Mouse (Mus musculus) neural tube, embryonic 11.5 days (tissue): ENCODE results near the gene Pdp2. TPM values are rescaled to one million over a fixed set of nuclear protein-coding genes. Genes with fewer than 3 reads are reported as not detected.

Source experiments
- ATAC-seq: fragments of 200-750 bp; cut with Nextera tagmentation; 2 replicates; pipeline ENCODE4 v1.8.0; 2017; ENCODE audit warnings: moderate number of reproducible peaks, mild to moderate bottlenecking, moderate TSS enrichment, moderate library complexity; ENCODE audit not compliant: insufficient read depth, low FRiP score, low TSS enrichment
- DNase-seq: peaks from one replicate; pipeline ENCODE4 v3.0.0-alpha.2; 2015; ENCODE audit warnings: low spot score
- H3K27ac ChIP-seq: fragments of 300-500 bp; sonication (generic); 2 replicates; pipeline ENCODE4 v1.5.1; 2014; ENCODE audit warnings: low read depth, mild to moderate bottlenecking, low read length
- H3K27me3 ChIP-seq: fragments of 300-500 bp; sonication (generic); 2 replicates; pipeline ENCODE4 v1.6.1; 2014; ENCODE audit warnings: mild to moderate bottlenecking, low read length, mixed read lengths; ENCODE audit not compliant: control insufficient read depth, insufficient read depth
- H3K36me3 ChIP-seq: fragments of 300-500 bp; sonication (generic); 2 replicates; pipeline ENCODE4 v1.6.1; 2014; ENCODE audit warnings: mild to moderate bottlenecking, low read length, moderate library complexity, mixed read lengths; ENCODE audit not compliant: control insufficient read depth, insufficient read depth
- H3K4me1 ChIP-seq: fragments of 300-500 bp; sonication (generic); 2 replicates; pipeline ENCODE4 v1.6.1; 2014; ENCODE audit warnings: low read length, mixed read lengths; ENCODE audit not compliant: control insufficient read depth, insufficient read depth
- H3K4me2 ChIP-seq: fragments of 300-500 bp; sonication (generic); 2 replicates; pipeline ENCODE4 v1.6.1; 2014; ENCODE audit warnings: low read depth, mild to moderate bottlenecking, moderate library complexity
- H3K4me3 ChIP-seq: fragments of 300-500 bp; sonication (generic); 2 replicates; pipeline ENCODE4 v1.5.1; 2014; ENCODE audit warnings: low read depth, low read length
- H3K9ac ChIP-seq: fragments of 300-500 bp; sonication (generic); 2 replicates; pipeline ENCODE4 v1.6.1; 2014; ENCODE audit warnings: mild to moderate bottlenecking, low read length
- H3K9me3 ChIP-seq: fragments of 300-500 bp; sonication (generic); 2 replicates; pipeline ENCODE4 v1.6.1; 2016; ENCODE audit warnings: low read length; ENCODE audit not compliant: control insufficient read depth
- WGBS: fragments of 180-500 bp; shearing (Covaris S2); extraction: QIAGEN DNeasy Blood & Tissue Kit; methylation state at CpG from one replicate; pipeline ENCODE4 v1.1.7; 2014; 5-methylcytosine and 5-hydroxymethylcytosine counted together
- polyA plus RNA-seq: library from polyadenylated mRNA; unstranded; fragments of >200 nt; fragmentation: Nextera tagmentation; extraction: Ambion mirVana; gene quantifications from 2 replicates; pipeline ENCODE4 v1.2.1, GENCODE M21; 2014

Gene Pdp2
- polyA plus RNA-seq, 1 experiment from 2014 or later: 20.0 TPM

DNA sequence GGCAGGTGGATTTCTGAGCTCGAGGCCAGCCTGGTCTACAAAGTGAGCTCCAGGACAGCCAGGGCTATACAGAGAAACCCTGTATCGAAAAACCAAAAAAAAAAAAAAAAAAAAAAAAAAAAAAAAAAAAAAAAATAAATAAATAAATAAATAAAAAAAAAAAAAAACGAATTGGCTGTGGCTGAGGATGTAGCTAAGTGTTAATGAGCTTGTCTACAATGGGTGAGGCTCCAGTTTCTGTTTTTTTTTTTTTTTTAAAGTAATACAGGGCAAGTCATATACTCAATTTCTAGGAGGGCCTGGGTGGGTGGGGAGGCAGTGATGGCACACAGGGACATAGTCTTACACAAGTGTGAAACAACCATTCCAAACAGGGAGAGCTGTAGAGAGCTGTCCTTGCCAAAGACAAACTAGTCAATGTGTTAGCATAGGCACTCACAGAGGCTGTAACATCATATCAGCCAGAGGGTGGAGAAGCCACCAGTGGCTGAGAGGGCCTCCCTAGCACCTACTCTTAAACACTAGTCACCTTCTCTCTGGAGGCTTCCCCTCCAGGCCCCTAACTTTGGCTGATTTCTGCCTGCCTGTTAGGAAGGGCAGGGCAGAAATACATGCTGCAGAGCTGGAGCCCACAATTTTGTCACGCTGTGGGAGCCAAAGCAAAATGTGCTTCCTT is 36.0 kb downstream of the Pdp2 start:
- Histone ChIP-seq H3K4me1 (no peaks in the 10 kb centered on the region), H3K4me3 (no peak overlapping the region), H3K27ac (no peak overlapping the region), H3K4me2 (no peak overlapping the region), H3K36me3 (no peaks in the 10 kb centered on the region), H3K27me3 (peaks cover 21% of the 10 kb centered on the region), H3K9me3 (no peaks in the 10 kb centered on the region), H3K9ac (no peak overlapping the region)
- ATAC-seq (no peak), DNase-seq (no peak)
- 71% methylated on average over 2 of the region's 4 CpGs for WGBS

DNA sequence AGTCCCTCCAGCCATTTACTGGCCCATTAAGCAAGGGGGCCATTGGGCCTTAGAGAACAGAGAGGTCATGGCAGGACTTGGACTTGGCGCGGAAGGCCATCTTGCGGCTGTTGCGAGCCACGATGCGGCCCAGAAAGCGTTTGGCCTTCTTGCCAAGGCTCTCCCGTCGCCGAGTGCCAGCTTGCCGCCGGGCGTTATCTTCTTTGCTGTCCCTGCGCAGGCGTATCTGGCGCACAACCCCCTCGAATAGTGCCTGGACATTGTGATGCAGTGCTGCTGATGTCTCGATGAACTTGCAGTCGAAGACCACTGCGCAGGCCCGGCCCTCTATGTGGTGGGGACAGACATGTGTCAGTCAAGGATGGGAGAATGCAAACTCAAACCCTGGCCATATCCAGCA is 37.2 kb downstream of the Pdp2 start:
- DNase-seq (no peak), ATAC-seq (no peak)
- Histone ChIP-seq H3K36me3 (no peaks in the 10 kb centered on the region), H3K27ac (no peak overlapping the region), H3K9ac (no peak overlapping the region), H3K4me3 (no peak overlapping the region), H3K4me2 (no peak overlapping the region), H3K4me1 (no peaks in the 10 kb centered on the region), H3K9me3 (no peaks in the 10 kb centered on the region), H3K27me3 (peaks cover 21% of the 10 kb centered on the region)
- WGBS: 95% methylated on average over 21 of the region's 21 CpGs

DNA sequence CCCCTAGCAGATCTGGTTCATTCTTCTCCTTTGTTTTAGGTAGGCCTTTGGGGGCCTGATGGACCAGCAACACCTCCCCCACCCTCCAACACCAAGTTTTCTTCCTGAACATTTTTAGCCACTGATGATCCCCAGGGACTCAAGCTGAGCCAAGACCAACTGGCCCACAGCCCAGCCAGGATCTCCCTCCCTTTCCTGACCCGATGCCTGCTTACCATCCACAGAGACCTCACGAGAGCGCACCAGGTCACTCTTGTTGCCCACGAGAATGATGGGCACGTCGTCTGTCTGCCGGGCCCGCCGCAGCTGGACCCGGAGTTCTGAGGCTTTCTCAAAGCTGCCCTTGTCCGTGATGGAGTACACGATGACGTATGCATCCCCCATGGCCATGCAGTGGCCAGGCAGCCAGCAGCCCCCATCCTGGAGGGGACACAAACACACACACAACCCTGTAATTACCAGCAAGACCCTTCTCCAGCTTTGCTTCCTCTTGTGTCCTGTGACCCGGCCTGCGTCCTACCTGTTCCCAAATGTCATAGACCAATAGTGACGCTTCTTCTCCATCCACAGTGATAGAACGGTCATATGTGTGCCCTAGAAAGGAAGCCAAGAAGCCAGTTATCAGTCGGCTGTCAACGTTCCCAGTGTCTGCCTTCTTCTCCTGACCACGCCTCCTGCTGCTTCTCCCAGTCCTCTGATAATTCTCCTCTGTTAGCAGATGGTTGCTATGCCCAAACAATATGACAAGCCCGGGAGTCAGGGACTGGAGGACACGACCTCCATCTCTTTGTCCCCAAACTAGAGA is 38.3 kb downstream of the Pdp2 start:
- Histone ChIP-seq H3K4me1 (no peaks in the 10 kb centered on the region), H3K9me3 (no peaks in the 10 kb centered on the region), H3K27ac (no peak overlapping the region), H3K27me3 (peaks cover 21% of the 10 kb centered on the region), H3K4me2 (no peak overlapping the region), H3K36me3 (no peaks in the 10 kb centered on the region), H3K9ac (no peak overlapping the region), H3K4me3 (no peak overlapping the region)
- WGBS: 81% methylated on average over 22 of the region's 22 CpGs
- ATAC-seq (no peak), DNase-seq (no peak)

DNA sequence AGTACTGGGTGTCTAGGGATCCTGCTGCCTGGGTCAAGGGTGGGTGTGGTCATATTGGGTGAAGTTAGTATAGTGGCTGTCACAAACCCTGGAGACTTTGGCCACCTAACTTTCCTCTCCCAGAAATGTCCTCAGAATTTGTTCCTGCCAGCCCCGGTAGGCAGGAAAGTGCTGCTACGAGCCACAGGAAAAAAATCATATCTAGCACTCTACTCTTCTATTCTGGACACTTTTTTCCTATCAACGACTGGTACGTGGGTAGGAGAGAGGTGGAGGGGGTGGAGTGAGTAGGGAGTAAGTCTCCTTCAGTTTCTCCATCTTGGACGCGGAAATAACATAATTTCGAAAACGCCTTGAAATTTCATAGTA is 38.8 kb downstream of the Pdp2 start:
- no peak overlapping the region for H3K4me3 ChIP-seq
- H3K27me3 ChIP-seq: peaks cover 21% of the 10 kb centered on the region
- 41% methylated on average over 8 of the region's 8 CpGs for WGBS
- no peaks in the 10 kb centered on the region for H3K4me1 ChIP-seq
- no peak for ATAC-seq
- DNase-seq: no peak
- H3K9ac ChIP-seq: no peak overlapping the region
- H3K4me2 ChIP-seq: peak overlapping the region; percentile 55
- H3K27ac ChIP-seq: no peak overlapping the region
- H3K36me3 ChIP-seq: no peaks in the 10 kb centered on the region
- no peaks in the 10 kb centered on the region for H3K9me3 ChIP-seq

DNA sequence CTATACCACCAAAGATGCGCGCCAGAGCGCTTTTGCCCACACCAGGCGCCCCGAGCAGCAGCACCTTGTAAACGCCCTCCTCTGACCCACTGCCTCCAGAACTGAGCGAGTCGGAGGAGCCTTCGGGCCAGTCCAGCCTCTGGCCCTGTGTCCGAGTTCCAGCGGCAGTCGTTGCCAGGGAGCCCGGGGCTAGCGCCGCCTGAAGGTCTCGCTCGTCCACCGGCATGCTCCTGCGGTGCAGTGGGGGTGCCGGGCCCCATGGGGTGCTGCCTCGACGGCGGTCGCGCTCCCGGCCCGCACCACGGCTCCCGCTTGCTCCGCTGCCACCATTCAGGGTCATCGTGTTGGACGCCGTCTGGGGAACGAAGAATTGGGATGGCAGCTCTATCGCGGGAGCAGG is 39.3 kb downstream of the Pdp2 start:
- Histone ChIP-seq H3K4me1 (no peaks in the 10 kb centered on the region), H3K36me3 (no peaks in the 10 kb centered on the region), H3K4me2 (peak overlapping the region; percentile 55), H3K9ac (no peak overlapping the region; the same call in 1 of the 2 replicates), H3K9me3 (no peaks in the 10 kb centered on the region), H3K27ac (no peak overlapping the region), H3K4me3 (peak overlapping the region; percentile 29), H3K27me3 (peaks cover 21% of the 10 kb centered on the region)
- WGBS: 1% methylated on average over 36 of the region's 36 CpGs
- ATAC-seq (peak; percentile 49), DNase-seq (no peak)

DNA sequence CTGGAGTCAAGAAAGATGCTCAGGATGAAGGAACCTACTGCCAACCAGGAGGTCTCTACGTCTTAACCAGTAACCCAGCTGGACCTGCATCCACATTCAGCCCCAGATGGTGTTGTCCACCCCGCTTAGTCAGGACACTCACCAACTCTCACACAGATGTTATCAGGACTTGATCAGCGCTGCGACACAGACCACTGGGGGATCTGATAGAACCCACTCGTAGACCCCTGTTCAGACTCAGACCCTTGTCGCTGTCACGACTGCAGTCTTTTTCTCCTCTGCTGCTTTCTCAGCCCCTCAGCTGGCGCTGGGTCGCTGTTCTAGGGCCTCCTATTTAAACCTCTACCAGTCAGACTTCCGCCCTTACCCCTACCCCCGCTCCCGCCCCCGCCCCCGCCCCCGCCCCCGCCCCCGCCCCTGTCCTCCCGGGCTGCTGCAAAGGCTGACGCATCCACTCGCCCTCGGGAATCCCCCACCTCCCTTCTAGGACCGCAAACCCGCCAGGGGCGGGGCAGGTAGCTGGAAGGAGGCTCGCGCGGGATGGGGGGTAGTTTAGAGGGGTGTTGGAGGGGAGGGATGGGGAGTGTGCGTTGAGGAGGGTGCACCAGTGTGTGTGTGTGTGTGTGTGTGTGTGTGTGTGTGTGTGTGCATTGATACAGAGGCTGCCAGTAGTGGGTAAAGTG is 39.9 kb downstream of the Pdp2 start, which contains the start of gene Rrad:
Rrad (minus strand) TSS at position 347 of the 683 bp plus-strand sequence.
- Histone ChIP-seq H3K27me3 (peaks cover 21% of the 10 kb centered on the region), H3K4me3 (peak within 1 kb of the TSS; percentile 29), H3K4me1 (no peaks in the 10 kb centered on the region), H3K4me2 (peak within 1 kb of the TSS; percentile 55), H3K9ac (peak within 1 kb of the TSS; percentile 29; the same call in 1 of the 2 replicates), H3K27ac (no peak within 1 kb of the TSS), H3K9me3 (no peaks in the 10 kb centered on the region), H3K36me3 (no peaks in the 10 kb centered on the region)
- WGBS: 0% methylated on average over 16 of the region's 28 CpGs
- ATAC-seq (peak; percentile 58), DNase-seq (peak; percentile 52)

DNA sequence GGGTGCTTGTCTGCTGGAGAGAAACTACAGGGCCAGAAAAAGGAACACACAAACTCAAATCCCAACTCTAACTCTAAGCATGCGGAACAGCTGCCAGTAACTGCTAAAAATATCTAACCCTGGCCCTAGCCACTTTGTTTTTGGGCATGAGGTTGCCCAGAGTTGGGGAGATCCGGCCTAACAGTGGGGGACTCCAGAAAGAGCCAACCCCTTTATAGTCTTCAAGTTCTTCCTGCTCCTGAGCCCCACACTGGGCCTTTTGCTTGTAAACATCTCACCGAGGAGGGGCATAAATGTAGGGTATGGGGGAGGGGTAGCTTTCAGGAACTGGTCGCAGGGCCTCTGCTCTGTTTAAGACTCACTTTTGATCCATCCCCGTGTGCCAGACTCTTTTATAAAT is 40.7 kb downstream of the Pdp2 start:
- ATAC-seq (no peak), DNase-seq (no peak)
- Histone ChIP-seq H3K9ac (no peak overlapping the region), H3K27me3 (peaks cover 21% of the 10 kb centered on the region), H3K4me1 (no peaks in the 10 kb centered on the region), H3K4me3 (no peak overlapping the region), H3K4me2 (no peak overlapping the region; the same call in 1 of the 2 replicates), H3K9me3 (no peaks in the 10 kb centered on the region), H3K27ac (no peak overlapping the region), H3K36me3 (no peaks in the 10 kb centered on the region)
- 30% methylated on average over 5 of the region's 5 CpGs for WGBS

DNA sequence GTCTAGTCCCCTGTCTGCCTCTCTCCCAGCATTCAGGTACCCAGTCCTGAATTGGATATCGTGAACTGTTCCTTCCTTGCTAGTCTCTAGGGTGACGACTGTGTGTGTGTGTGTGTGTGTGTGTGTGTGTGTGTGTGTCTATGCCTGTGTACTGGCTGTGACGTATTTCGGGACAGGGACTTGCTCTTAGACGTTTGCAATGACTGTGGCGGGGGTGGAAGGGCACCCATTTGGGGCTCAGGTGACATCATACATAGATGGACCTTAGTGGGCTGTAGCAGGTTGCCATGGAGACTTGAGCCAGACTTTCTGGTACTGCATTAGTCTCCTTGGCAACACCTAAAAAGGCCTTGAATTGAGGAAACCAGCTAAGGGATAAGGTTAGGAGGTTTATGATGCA is 41.2 kb downstream of the Pdp2 start:
- Histone ChIP-seq H3K9me3 (no peaks in the 10 kb centered on the region), H3K27me3 (peaks cover 19% of the 10 kb centered on the region), H3K4me1 (no peaks in the 10 kb centered on the region), H3K9ac (no peak overlapping the region), H3K4me2 (no peak overlapping the region), H3K36me3 (no peaks in the 10 kb centered on the region), H3K27ac (no peak overlapping the region), H3K4me3 (no peak overlapping the region)
- ATAC-seq: no peak
- 59% methylated on average over 6 of the region's 6 CpGs for WGBS
- DNase-seq: no peak
